Mouse (Mus musculus) CH12.LX (cell line): ENCODE data around the gene Tada2b. TPM values are rescaled to one million over a fixed set of nuclear protein-coding genes. Genes with fewer than 3 reads are reported as not detected.

Experiments used
- DNase-seq: peaks from one replicate; pipeline ENCODE4 v3.0.0-alpha.2; 2013; ENCODE audit errors: extremely low read depth
- H3K27ac ChIP-seq: 2 replicates; pipeline ENCODE4 v1.5.1; 2012; ENCODE audit warnings: low read depth, mild to moderate bottlenecking, control low read depth, moderate library complexity; ENCODE audit not compliant: insufficient read depth
- H3K27me3 ChIP-seq: replicated peaks from 2 replicates; pipeline ENCODE3; 2012; ENCODE audit warnings: inconsistent platforms
- H3K36me3 ChIP-seq, 2 experiments: replicated peaks in 1 of 2; 2 replicates each; pipeline versions ENCODE3 to v1.6.1; 2012; ENCODE audit warnings: inconsistent platforms in 1 of 2, low read length in 1 of 2, mild to moderate bottlenecking in 1 of 2, mixed read lengths in 1 of 2, moderate library complexity in 1 of 2; ENCODE audit not compliant: control insufficient read depth in 1 of 2, insufficient read depth in 1 of 2
- H3K4me1 ChIP-seq, 2 experiments: 2 replicates each; pipeline ENCODE4 v1.6.1; 2012; ENCODE audit warnings: inconsistent platforms in 1 of 2, moderate library complexity in 1 of 2; ENCODE audit not compliant: insufficient read depth in 2 of 2, control insufficient read depth in 1 of 2
- H3K4me2 ChIP-seq: 2 replicates; pipeline ENCODE4 v1.6.1; 2012; ENCODE audit warnings: low read depth, mild to moderate bottlenecking, control low read depth; ENCODE audit not compliant: poor library complexity, insufficient read depth, severe bottlenecking
- H3K4me3 ChIP-seq, 3 experiments: fragments of 150-350 bp in 1 of 3; sonication (generic) in 1 of 3; replicated peaks in 1 of 3; 2 replicates each; pipeline versions ENCODE3 to v1.5.1; 2011 to 2012; ENCODE audit warnings: low read depth in 2 of 3, low read length in 2 of 3, mild to moderate bottlenecking in 2 of 3, moderate library complexity in 2 of 3, control low read depth in 1 of 3, improper control_type of control experiment in 1 of 3, inconsistent platforms in 1 of 3, mixed read lengths in 1 of 3; ENCODE audit not compliant: poor library complexity in 1 of 3
- H3K79me2 ChIP-seq: replicated peaks from 2 replicates; pipeline ENCODE4 v1.6.1; 2012; ENCODE audit warnings: mild to moderate bottlenecking, moderate library complexity; ENCODE audit not compliant: control insufficient read depth, poor library complexity, insufficient read depth, severe bottlenecking; ENCODE audit errors: extremely low read depth
- H3K9ac ChIP-seq: 2 replicates; pipeline ENCODE4 v1.6.1; 2012; ENCODE audit warnings: low read depth, mild to moderate bottlenecking, control low read depth, moderate library complexity; ENCODE audit not compliant: insufficient read depth
- H3K9me3 ChIP-seq: replicated peaks from 2 replicates; pipeline ENCODE3; 2012; ENCODE audit warnings: low read length, inconsistent platforms, mixed read lengths
- BHLHE40 ChIP-seq: IDR thresholded peaks from 2 replicates; pipeline ENCODE4 v1.6.1; 2011; ENCODE audit warnings: mild to moderate bottlenecking, low read depth, low read length, improper control_type of control experiment
- CHD1 ChIP-seq: IDR thresholded peaks from 2 replicates; pipeline ENCODE4 v1.6.1; 2012; ENCODE audit warnings: low read depth, low read length, improper control_type of control experiment, inconsistent platforms
- CTCF ChIP-seq, 2 experiments: IDR thresholded peaks in 1 of 2; conservative IDR thresholded peaks in 1 of 2; 2 replicates each; pipeline ENCODE4 v1.5.1; 2011 to 2012; ENCODE audit warnings: low read depth in 2 of 2, low read length in 2 of 2, improper control_type of control experiment in 1 of 2, inconsistent platforms in 1 of 2, mild to moderate bottlenecking in 1 of 2, moderate library complexity in 1 of 2
- E2F4 ChIP-seq: IDR thresholded peaks from 2 replicates; pipeline ENCODE4 v1.6.1; 2011; ENCODE audit warnings: low read depth, low read length, improper control_type of control experiment; ENCODE audit not compliant: insufficient replicate concordance
- EP300 ChIP-seq: IDR thresholded peaks from 2 replicates; pipeline ENCODE4 v1.6.1; 2011; ENCODE audit warnings: low read length, improper control_type of control experiment
- ETS1 ChIP-seq: conservative IDR thresholded peaks from 2 replicates; pipeline ENCODE4 v1.6.1; 2012; ENCODE audit warnings: low read depth, mild to moderate bottlenecking, inconsistent platforms, low read length, improper control_type of control experiment, moderate library complexity
- IRF4 ChIP-seq: IDR thresholded peaks from 2 replicates; pipeline ENCODE4 v1.6.1; 2014; ENCODE audit warnings: low read depth, mild to moderate bottlenecking, inconsistent platforms, low read length, improper control_type of control experiment
- JUN ChIP-seq: IDR thresholded peaks from 2 replicates; pipeline ENCODE4 v1.6.1; 2011; ENCODE audit warnings: low read depth, mild to moderate bottlenecking, low read length, improper control_type of control experiment, moderate library complexity; ENCODE audit not compliant: insufficient read depth
- MAFK ChIP-seq: IDR thresholded peaks from 2 replicates; pipeline ENCODE4 v1.6.1; 2011; ENCODE audit warnings: low read length, improper control_type of control experiment; ENCODE audit not compliant: insufficient replicate concordance
- MAX ChIP-seq: IDR thresholded peaks from 2 replicates; pipeline ENCODE4 v1.6.1; 2011; ENCODE audit warnings: low read length, improper control_type of control experiment
- MAZ ChIP-seq: IDR thresholded peaks from 2 replicates; pipeline ENCODE4 v1.6.1; 2012; ENCODE audit warnings: low read depth, mild to moderate bottlenecking, inconsistent platforms, low read length, improper control_type of control experiment, moderate library complexity
- MEF2A ChIP-seq: IDR thresholded peaks from 2 replicates; pipeline ENCODE4 v1.6.1; 2014; ENCODE audit warnings: low read depth, mild to moderate bottlenecking, inconsistent platforms, low read length, improper control_type of control experiment, borderline replicate concordance
- MXI1 ChIP-seq: IDR thresholded peaks from 2 replicates; pipeline ENCODE4 v1.6.1; 2011; ENCODE audit warnings: mild to moderate bottlenecking, low read depth, low read length, improper control_type of control experiment
- MYC ChIP-seq: IDR thresholded peaks from 2 replicates; pipeline ENCODE4 v1.6.1; 2011; ENCODE audit warnings: low read depth, mild to moderate bottlenecking, improper control_type of control experiment, low read length
- NRF1 ChIP-seq: IDR thresholded peaks from 2 replicates; pipeline ENCODE4 v1.6.1; 2014; ENCODE audit warnings: low read depth, mild to moderate bottlenecking, inconsistent platforms, low read length, improper control_type of control experiment, moderate library complexity
- PAX5 ChIP-seq: IDR thresholded peaks from 2 replicates; pipeline ENCODE4 v1.6.1; 2012; ENCODE audit warnings: low read length, inconsistent platforms, mixed read lengths
- POLR2A ChIP-seq: IDR thresholded peaks from 2 replicates; pipeline ENCODE4 v1.6.1; 2011; ENCODE audit warnings: low read depth, mild to moderate bottlenecking, improper control_type of control experiment, low read length
- POLR2AphosphoS2 ChIP-seq: IDR thresholded peaks from 2 replicates; pipeline ENCODE4 v1.6.1; 2011; ENCODE audit warnings: low read depth, low read length, improper control_type of control experiment
- RAD21 ChIP-seq: IDR thresholded peaks from 2 replicates; pipeline ENCODE4 v1.6.1; 2011; ENCODE audit warnings: low read depth, mild to moderate bottlenecking, low read length, improper control_type of control experiment, moderate library complexity
- RCOR1 ChIP-seq: conservative IDR thresholded peaks from 2 replicates; pipeline ENCODE4 v1.6.1; 2012; ENCODE audit warnings: low read depth, mild to moderate bottlenecking, inconsistent platforms, low read length, improper control_type of control experiment
- SIN3A ChIP-seq: IDR thresholded peaks from 2 replicates; pipeline ENCODE4 v1.6.1; 2012; ENCODE audit warnings: low read length, improper control_type of control experiment, inconsistent platforms
- SMC3 ChIP-seq: IDR thresholded peaks from 2 replicates; pipeline ENCODE4 v1.6.1; 2011; ENCODE audit warnings: low read depth, low read length, improper control_type of control experiment
- TBP ChIP-seq: conservative IDR thresholded peaks from 2 replicates; pipeline ENCODE4 v1.6.1; 2011; ENCODE audit warnings: low read depth, low read length, improper control_type of control experiment
- TCF12 ChIP-seq: IDR thresholded peaks from 2 replicates; pipeline ENCODE4 v1.6.1; 2014; ENCODE audit warnings: low read depth, mild to moderate bottlenecking, inconsistent platforms, low read length, improper control_type of control experiment
- UBTF ChIP-seq: IDR thresholded peaks from 2 replicates; pipeline ENCODE4 v1.6.1; 2012; ENCODE audit warnings: low read depth, mild to moderate bottlenecking, inconsistent platforms, low read length, improper control_type of control experiment, moderate library complexity
- USF2 ChIP-seq: conservative IDR thresholded peaks from 2 replicates; pipeline ENCODE4 v1.6.1; 2011; ENCODE audit warnings: low read depth, low read length, improper control_type of control experiment
- ZC3H11A ChIP-seq: IDR thresholded peaks from 2 replicates; pipeline ENCODE4 v1.6.1; 2012; ENCODE audit warnings: low read depth, mild to moderate bottlenecking, inconsistent platforms, low read length, improper control_type of control experiment
- ZKSCAN1 ChIP-seq: IDR thresholded peaks from 2 replicates; pipeline ENCODE4 v1.6.1; 2012; ENCODE audit warnings: low read depth, inconsistent platforms, low read length, improper control_type of control experiment, borderline replicate concordance
- ZMIZ1 ChIP-seq: IDR thresholded peaks from 2 replicates; pipeline ENCODE4 v1.6.1; 2012; ENCODE audit warnings: low read depth, mild to moderate bottlenecking, inconsistent platforms, low read length, improper control_type of control experiment
- ZNF384 ChIP-seq: IDR thresholded peaks from 2 replicates; pipeline ENCODE4 v1.6.1; 2012; ENCODE audit warnings: low read depth, low read length, improper control_type of control experiment, inconsistent platforms
- dilution Hi-C: fragments of 300-500 bp; cut with MboI; formaldehyde crosslinking; loops from 2 replicates; pipeline ENCODE4 v1.14.3; 2020; ENCODE audit warnings: low sequenced_read_pairs; ENCODE audit not compliant: extremely low pct_unique_long_range_greater_than_20kb, extremely low pct_ligation_motif_present
- in situ Hi-C: fragments of 300-500 bp; cut with MboI; formaldehyde crosslinking; loops from 3 replicates; pipeline ENCODE4 v1.14.3; 2019; ENCODE audit warnings: low sequenced_read_pairs, low pct_ligation_motif_present, low pct_unique_long_range_greater_than_20kb, mixed read lengths
- polyA plus RNA-seq: library from polyadenylated mRNA; unstranded; fragments of >175 nt; gene quantifications from 2 replicates; pipeline ENCODE4 v1.2.1, GENCODE M21; 2012; ENCODE audit warnings: low read depth; ENCODE audit not compliant: insufficient read length
- total RNA-seq, 2 experiments: library from RNA; depleted of rRNA; stranded (reverse); fragments of 300-350 nt in 1 of 2; fragments of >200 nt in 1 of 2; gene quantifications; 2 replicates each; pipeline ENCODE4 v1.2.3; 2012 to 2014

Gene Tada2b
- total and polyA plus RNA-seq, 3 experiments, result 3.0 to 12.5 (median 4.8) TPM

- TF ChIP-seq CHD1 (no peak), ZMIZ1 (no peak), MXI1 (no peak), UBTF (no peak), TBP (no peak), MAFK (no peak), PAX5 (no peak), EP300 (no peak), MEF2A (no peak), IRF4 (no peak), TCF12 (no peak), POLR2A (no peak), CTCF (conservative IDR thresholded peaks at IDR 0.05 in 1 of 2, IDR thresholded peaks at IDR 0.05 in 1 of 2; ENCODE audit: low read depth in 2 of 2, low read length in 2 of 2) (no peak), NRF1 (no peak), ZKSCAN1 (no peak), USF2 (no peak), BHLHE40 (no peak), POLR2AphosphoS2 (no peak)
- TF ChIP-seq, all 38 proteins: peak for 0
- no peaks in the 10 kb centered on the region for H3K79me2 ChIP-seq
- H3K36me3 ChIP-seq, result no peaks in the 10 kb centered on the region
- H3K9me3 ChIP-seq, result peaks cover 3% of the 10 kb centered on the region
- H3K9ac ChIP-seq, result no peak overlapping the region
- H3K4me3 ChIP-seq, result no peak overlapping the region
- no peak for DNase-seq
- dilution Hi-C loops, result no loop called here
- H3K27ac ChIP-seq, result no peak overlapping the region
- H3K4me2 ChIP-seq, result no peak overlapping the region
- in situ Hi-C loops, result no loop called here
- H3K27me3 ChIP-seq, result peaks cover 73% of the 10 kb centered on the region
- H3K4me1 ChIP-seq, result peaks cover 4 to 11% of the 10 kb centered on the region in 2 experiments; a peak in 2 of 4 replicates
Observed at GRCm38 (mm10) chr5:36449710-36450358, 34.3 kb downstream of the Tada2b start.

- dilution Hi-C loops, result no loop called here
- peaks cover 81% of the 10 kb centered on the region for H3K27me3 ChIP-seq
- no peak overlapping the region for H3K9ac ChIP-seq
- H3K27ac ChIP-seq, result no peak overlapping the region
- TF ChIP-seq UBTF (no peak), MAX (no peak), MEF2A (no peak), RAD21 (no peak), MYC (no peak), USF2 (no peak), E2F4 (no peak), RCOR1 (no peak), CHD1 (no peak), TBP (no peak), ETS1 (no peak), NRF1 (no peak), SIN3A (no peak), ZNF384 (no peak), SMC3 (no peak), ZC3H11A (no peak), JUN (no peak), CTCF (conservative IDR thresholded peaks at IDR 0.05 in 1 of 2, IDR thresholded peaks at IDR 0.05 in 1 of 2; ENCODE audit: low read depth in 2 of 2, low read length in 2 of 2) (no peak), MAZ (no peak)
- TF ChIP-seq, all 38 proteins: peak for 0
- in situ Hi-C loops, result no loop called here
- Histone ChIP-seq H3K4me1 (peaks cover 4 to 11% of the 10 kb centered on the region in 2 experiments; a peak in 2 of 4 replicates), H3K9me3 (peaks cover 3% of the 10 kb centered on the region), H3K36me3 (no peaks in the 10 kb centered on the region), H3K79me2 (no peaks in the 10 kb centered on the region), H3K4me3 (no peak overlapping the region), H3K4me2 (no peak overlapping the region)
- DNase-seq, result no peak
Observed at GRCm38 (mm10) chr5:36447872-36448271, 36.2 kb downstream of the Tada2b start.
